Comparison of ENCODE assay signal across 9 mouse cellular contexts in the genomic region with DNA sequence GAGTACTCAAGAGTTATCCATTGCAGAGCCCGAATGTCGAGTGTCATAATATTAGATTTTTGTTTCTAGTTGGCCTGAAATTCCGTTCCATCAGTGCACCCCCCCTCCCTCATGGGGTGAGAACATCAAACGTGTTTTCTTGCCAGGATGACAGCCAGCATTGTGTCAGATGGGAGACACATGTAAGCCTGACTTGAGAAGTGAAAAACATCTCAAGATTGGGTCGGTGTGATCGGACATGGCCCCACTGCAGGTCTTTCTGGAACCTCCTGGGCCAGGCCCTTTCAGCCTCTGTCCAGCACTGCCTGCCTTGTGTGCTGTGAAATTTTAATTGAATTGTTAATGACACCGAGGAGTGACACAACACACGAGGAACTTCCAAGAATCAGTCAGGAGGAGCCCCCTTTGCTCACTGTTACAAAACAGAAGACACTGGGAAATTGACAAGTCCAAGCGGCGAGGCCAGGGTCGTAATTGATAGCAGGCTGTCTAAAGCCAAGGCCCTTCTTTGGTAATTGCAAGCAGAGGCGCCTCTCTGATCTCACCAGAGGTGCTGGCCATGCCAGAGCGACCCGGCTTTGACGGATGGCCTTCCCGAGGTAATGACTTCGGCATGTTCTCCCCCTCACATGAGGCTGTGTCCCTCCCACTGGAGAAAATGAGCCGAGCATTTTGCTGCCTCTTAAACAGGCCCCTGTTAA.
DNase-seq lines count a peak whose midpoint lies in the region; ATAC-seq and TF ChIP-seq lines count a peak whose summit lies in the region.
"Had no signal": no experiment of that assay in that cellular context is flagged by ENCODE, and none has a peak within 500 bp of the region (broad histone marks: within the 10 kb centered on the region; RNA-seq: fewer than 3 reads in every experiment).

No protein-coding gene starts in this region.

- H3K9me3 ChIP-seq in midbrain, embryonic 11.5 days (ENCODE audit: control insufficient read depth, low read length), result no peaks in the 10 kb centered on the region
- H3K9me3 ChIP-seq in midbrain, embryonic 16.5 days (replicated peaks; ENCODE audit: control insufficient read depth, low read length, poor library complexity, severe bottlenecking), result no peaks in the 10 kb centered on the region
- no peaks in the 10 kb centered on the region for H3K9me3 ChIP-seq in lung, postnatal 0 days (ENCODE audit: low read length)
- H3K9me3 ChIP-seq: limb, embryonic 15.5 days had no signal

- H3K27me3 ChIP-seq in midbrain, embryonic 11.5 days (ENCODE audit: control insufficient read depth, insufficient read depth, low read length), result peaks cover 2% of the 10 kb centered on the region; the same call in 1 of the 2 replicates
- peaks cover 10% of the 10 kb centered on the region; the same call in 1 of the 2 replicates for H3K27me3 ChIP-seq in midbrain, embryonic 16.5 days (ENCODE audit: control insufficient read depth, insufficient read depth, low read depth, low read length)
- no peaks in the 10 kb centered on the region for H3K27me3 ChIP-seq in lung, postnatal 0 days (replicated peaks; ENCODE audit: insufficient read depth, low read length)

- H3K4me2 ChIP-seq in midbrain, embryonic 11.5 days, result 0 out of 2 replicates have a peak overlapping the region, but pooled peaks have one; percentile 8
- H3K4me2 ChIP-seq in midbrain, embryonic 16.5 days (ENCODE audit: low read length), result no peak overlapping the region
- H3K4me2 ChIP-seq in lung, postnatal 0 days (replicated peaks; ENCODE audit: low read depth, low read length), result no peak overlapping the region
- H3K4me2 ChIP-seq: limb, embryonic 15.5 days had no signal

- WGBS in midbrain, embryonic 11.5 days, result 5% methylated on average over 18 of the region's 18 CpGs
- WGBS in midbrain, embryonic 16.5 days, result 11% methylated on average over 18 of the region's 18 CpGs
- WGBS in lung, postnatal 0 days, result 39% methylated on average over 18 of the region's 18 CpGs

- H3K27ac ChIP-seq in midbrain, embryonic 11.5 days (ENCODE audit: low read depth, low read length), result peak overlapping the region; percentile 41; the same call in 1 of the 2 replicates
- no peak overlapping the region for H3K27ac ChIP-seq in midbrain, embryonic 16.5 days (ENCODE audit: low read length)
- no peak overlapping the region for H3K27ac ChIP-seq in lung, postnatal 0 days (ENCODE audit: low read length)
- H3K27ac ChIP-seq: limb, embryonic 15.5 days had no signal

- DNase-seq in adrenal gland, postnatal 10 days, result peak; percentile 26
- DNase-seq in adrenal gland, adult 18-20 months (ENCODE audit: low spot score in 2 of 2), result no peak
- DNase-seq in midbrain, embryonic 11.5 days (ENCODE audit: low spot score, missing footprints), result peak; percentile 94
- DNase-seq in lung, postnatal 0 days (ENCODE audit: low spot score), result peak; percentile 32
- DNase-seq in yolk sac, embryonic 10.5 days (ENCODE audit: low spot score), result peak; percentile 42
- no peak for DNase-seq in layer of hippocampus, postnatal 14 days (ENCODE audit: low spot score in 2 of 2)
- DNase-seq in thymus, postnatal 14 days, result no peak

- peak; percentile 63 for ATAC-seq in midbrain, embryonic 11.5 days (ENCODE audit: low FRiP score)
- ATAC-seq in midbrain, embryonic 16.5 days, result no peak
- peak; percentile 28; the same call in 1 of the 2 replicates for ATAC-seq in lung, postnatal 0 days

- H3K4me3 ChIP-seq in midbrain, embryonic 11.5 days (ENCODE audit: low read depth, low read length), result no peak overlapping the region
- H3K4me3 ChIP-seq in midbrain, embryonic 16.5 days (ENCODE audit: low read depth, low read length), result no peak overlapping the region
- no peak overlapping the region for H3K4me3 ChIP-seq in lung, postnatal 0 days (ENCODE audit: low read depth, low read length)
- H3K4me3 ChIP-seq: limb, embryonic 15.5 days had no signal

- H3K4me1 ChIP-seq in midbrain, embryonic 11.5 days (ENCODE audit: control insufficient read depth, insufficient read depth, low read length), result peaks cover 13% of the 10 kb centered on the region
- peaks cover 4% of the 10 kb centered on the region; the same call in 1 of the 2 replicates for H3K4me1 ChIP-seq in midbrain, embryonic 16.5 days (ENCODE audit: control insufficient read depth, insufficient read depth, low read length)
- H3K4me1 ChIP-seq in lung, postnatal 0 days (ENCODE audit: insufficient read depth, low read depth, low read length), result no peaks in the 10 kb centered on the region

- TF ChIP-seq CTCF in lung, postnatal 0 days (IDR thresholded peaks at IDR 0.05), result no peak

- TF ChIP-seq EP300 in lung, postnatal 0 days (IDR thresholded peaks at IDR 0.05), result no peak

- no peaks in the 10 kb centered on the region for H3K36me3 ChIP-seq in midbrain, embryonic 11.5 days (ENCODE audit: control insufficient read depth, insufficient read depth, low read length)
- no peaks in the 10 kb centered on the region for H3K36me3 ChIP-seq in midbrain, embryonic 16.5 days (ENCODE audit: control insufficient read depth, insufficient read depth, low read length)
- no peaks in the 10 kb centered on the region for H3K36me3 ChIP-seq in lung, postnatal 0 days (ENCODE audit: insufficient read depth, low read length)
- H3K36me3 ChIP-seq: limb, embryonic 15.5 days had no signal

- H3K9ac ChIP-seq in midbrain, embryonic 11.5 days (ENCODE audit: low read length), result no peak overlapping the region
- H3K9ac ChIP-seq in midbrain, embryonic 16.5 days (ENCODE audit: low read depth, low read length), result no peak overlapping the region
- H3K9ac ChIP-seq in lung, postnatal 0 days (replicated peaks; ENCODE audit: low read depth), result no peak overlapping the region
- H3K9ac ChIP-seq: limb, embryonic 15.5 days had no signal

Comparison
In these comparisons a context has a peak if more than half of its experiments do, and no peak if none do; other contexts are left out.
1. DNase-seq: peak in adrenal gland, postnatal 10 days (single experiment), midbrain, embryonic 11.5 days (single experiment), lung, postnatal 0 days (single experiment) and yolk sac, embryonic 10.5 days (single experiment); none in adrenal gland, adult 18-20 months (0 of 2), layer of hippocampus, postnatal 14 days (0 of 2) and thymus, postnatal 14 days (single experiment).